Mouse (Mus musculus) gastrocnemius, adult 2 months (tissue): ENCODE results near the gene Zfp931. TPM values are rescaled to one million over a fixed set of nuclear protein-coding genes. Genes with fewer than 3 reads are reported as not detected.
"Not testable (repeated sequence)": the region's sequence is repeated elsewhere in the genome, so short reads cannot be mapped to it uniquely, and the experiment has no call there.

ENCODE experiments used
- DNase-seq: peaks from one replicate; pipeline ENCODE4 v3.0.0; 2022
- H3K27ac ChIP-seq: fragments of 200-600 bp; 2 replicates; pipeline ENCODE4 v1.8.1; 2022; ENCODE audit warnings: mild to moderate bottlenecking
- H3K4me3 ChIP-seq: fragments of 200-600 bp; 2 replicates; pipeline ENCODE4 v1.8.1; 2022; ENCODE audit warnings: mild to moderate bottlenecking, moderate library complexity
- CTCF ChIP-seq: fragments of 200-600 bp; IDR thresholded peaks from 2 replicates; pipeline ENCODE4 v1.8.1; 2022; ENCODE audit warnings: antibody characterized with exemption, mild to moderate bottlenecking, moderate library complexity
- intact Hi-C: fragments of 180-260 bp; cut with DNase I; formaldehyde crosslinking; loops from one replicate; pipeline ENCODE4 v1.15.1; 2025
- long read RNA-seq, 2 experiments: library from polyadenylated mRNA; stranded (forward); transcript quantifications; one replicate each; pipeline ENCODE4 v2.0.0; 2021
- total RNA-seq, 2 experiments: library from RNA; stranded (reverse); gene quantifications; 2 replicates each; pipeline ENCODE4 v1.2.3; 2021

Gene Zfp931
- 10 to 100 TPM in 1 of 2 experiments, 1 to 10 TPM in 1; 9.5 to 13.9 TPM for total RNA-seq
- long read RNA-seq, experiment 1, transcript Zfp931-201 (3 exons, 1,372 nt): major isoform, 8 of 9 reads
- long read RNA-seq, experiment 1, partial matches to known transcripts: 0 of 9 reads
- long read RNA-seq, experiment 1, other reads (novel, unspliced or antisense): 1 of 9 reads
- long read RNA-seq, experiment 2, transcript Zfp931-201 (3 exons, 1,372 nt): major isoform, 5 of 8 reads
- long read RNA-seq, experiment 2, partial matches to known transcripts: 0 of 8 reads
- long read RNA-seq, experiment 2, other reads (novel, unspliced or antisense): 2 of 8 reads

DNA sequence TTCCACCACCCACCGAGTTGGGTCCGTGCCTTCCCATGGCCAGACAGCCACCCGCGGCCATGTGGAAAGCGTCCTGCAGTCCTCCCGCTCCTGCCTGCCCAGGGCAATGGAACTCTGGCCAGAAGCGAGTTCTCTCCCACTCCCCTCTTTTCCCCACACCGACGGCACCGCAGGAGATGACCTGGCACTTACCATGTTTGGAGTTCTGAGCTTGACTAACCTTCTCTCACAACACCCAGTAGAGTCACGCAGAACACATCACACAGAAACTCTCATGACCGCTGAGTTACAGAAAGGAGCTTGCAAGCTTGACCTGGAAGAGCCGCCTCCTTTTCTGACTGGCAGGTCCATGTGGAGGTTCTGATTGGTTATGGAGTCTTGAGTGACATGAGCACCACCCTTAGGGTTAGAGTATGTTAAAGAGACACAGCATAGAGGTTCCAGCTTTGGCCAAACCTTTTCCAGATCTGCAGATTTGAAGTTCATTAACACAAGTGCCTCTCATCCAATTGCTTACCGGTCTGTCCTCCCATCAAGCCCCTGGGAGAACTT, at the start of gene Zfp931:
Gene Zfp931 (minus strand): TSS at position 311 of the 552 bp plus-strand sequence.
- intact Hi-C loops: not testable (repeated sequence)

DNA sequence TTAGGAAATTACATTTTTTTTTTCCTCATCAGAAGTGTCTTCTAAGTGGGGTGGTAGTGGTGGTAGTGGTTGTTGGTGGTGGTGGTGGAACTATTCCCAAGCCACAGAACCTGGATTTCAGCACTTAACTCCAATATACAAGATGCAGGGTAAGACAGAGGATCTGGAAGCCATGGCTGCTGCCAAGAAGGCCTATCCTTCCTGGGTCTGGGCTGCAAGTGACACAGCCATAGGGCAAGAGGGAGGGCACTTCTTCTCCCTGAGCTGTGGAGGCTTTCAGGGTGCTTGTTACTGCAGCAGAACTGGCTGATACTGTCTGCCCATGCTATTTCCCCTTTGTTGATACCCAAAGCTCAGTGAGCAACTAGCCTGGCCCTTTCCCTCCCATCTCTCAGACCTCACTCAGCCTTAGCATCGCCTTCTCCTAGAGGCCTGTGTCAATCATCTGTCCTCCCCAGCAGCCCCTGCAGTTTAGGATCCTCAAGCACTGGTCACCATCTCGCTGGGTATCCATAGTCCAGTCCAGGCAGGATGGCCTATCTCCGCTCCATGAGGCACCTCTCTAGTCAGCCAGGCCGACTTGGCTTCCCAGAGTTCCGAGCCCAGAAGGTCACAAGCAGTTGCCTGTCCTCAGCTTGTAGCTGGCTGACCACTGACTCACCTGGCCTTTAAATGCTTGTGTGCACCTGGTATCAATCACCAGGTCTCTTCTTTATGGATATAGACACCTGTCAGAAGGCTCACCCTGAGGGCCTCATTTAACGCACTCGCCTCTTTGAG, 48.0 kb upstream of the Zfp931 start:
- H3K27ac ChIP-seq: no peak overlapping the region
- no peak overlapping the region for H3K4me3 ChIP-seq
- TF ChIP-seq CTCF: no peak
- DNase-seq: no peak
- intact Hi-C loops: no loop called here

More for the DNA sequence above, at the start of gene Zfp931:
- Histone ChIP-seq H3K27ac (peak within 1 kb of the TSS; percentile 78), H3K4me3 (peak within 1 kb of the TSS; percentile 80)
- not testable (repeated sequence) for DNase-seq

DNA sequence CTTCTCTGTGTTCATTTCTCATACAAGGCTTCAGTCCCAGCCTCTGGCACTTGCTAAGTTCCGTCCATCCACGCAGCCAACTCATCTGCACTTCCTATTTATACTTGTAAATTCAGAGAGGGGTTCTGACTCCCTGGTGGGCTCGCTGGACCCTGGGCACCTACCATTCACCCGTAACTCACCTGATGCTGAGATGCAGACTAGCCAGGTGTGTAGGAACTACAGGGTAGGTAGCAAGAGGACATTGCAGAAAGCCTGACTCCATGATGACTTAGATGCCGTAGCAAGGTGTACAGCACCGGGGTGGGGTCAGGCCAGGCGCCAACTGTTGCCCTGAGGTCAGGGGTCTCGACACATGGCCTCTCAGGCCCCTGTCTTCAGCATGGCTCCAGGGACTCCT, 47.2 kb upstream of the Zfp931 start:
- H3K27ac ChIP-seq: no peak overlapping the region
- DNase-seq: no peak
- TF ChIP-seq CTCF: no peak
- intact Hi-C loops: no loop called here
- H3K4me3 ChIP-seq: no peak overlapping the region

- Histone ChIP-seq H3K27ac (no peak overlapping the region), H3K4me3 (no peak overlapping the region)
- TF ChIP-seq CTCF: no peak
- no peak for DNase-seq
- intact Hi-C loops: no loop called here
Measured at GRCm38 (mm10) chr2:178123466-178123865, 45.2 kb upstream of the Zfp931 start.

- intact Hi-C loops: no loop called here
- Histone ChIP-seq H3K27ac (no peak overlapping the region), H3K4me3 (no peak overlapping the region)
- DNase-seq: no peak
- no peak for TF ChIP-seq CTCF
Measured at GRCm38 (mm10) chr2:178121946-178122665, 43.8 kb upstream of the Zfp931 start.

DNA sequence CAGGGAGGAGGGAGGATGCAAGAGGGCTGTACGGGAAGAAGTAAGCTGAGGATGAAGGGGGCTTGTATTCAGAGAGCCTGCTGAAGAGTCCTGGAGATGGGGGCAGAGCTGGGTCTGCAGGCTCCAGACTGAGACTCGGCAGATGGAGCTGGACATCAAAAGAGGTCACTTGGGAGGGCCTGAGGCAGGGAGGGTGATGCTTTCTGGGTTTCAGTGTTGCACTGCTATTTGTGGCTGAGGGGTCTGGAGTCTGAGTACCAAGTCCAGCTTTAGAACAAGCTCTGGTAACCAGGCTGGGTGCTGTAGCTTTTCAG, 43.1 kb upstream of the Zfp931 start:
- intact Hi-C loops: no loop called here
- no peak for DNase-seq
- TF ChIP-seq CTCF: no peak
- Histone ChIP-seq H3K27ac (no peak overlapping the region), H3K4me3 (no peak overlapping the region)

- TF ChIP-seq CTCF: no peak
- no peak for DNase-seq
- intact Hi-C loops: no loop called here
- Histone ChIP-seq H3K27ac (no peak overlapping the region), H3K4me3 (no peak overlapping the region)
Measured at GRCm38 (mm10) chr2:178120651-178121374, 42.5 kb upstream of the Zfp931 start.

DNA sequence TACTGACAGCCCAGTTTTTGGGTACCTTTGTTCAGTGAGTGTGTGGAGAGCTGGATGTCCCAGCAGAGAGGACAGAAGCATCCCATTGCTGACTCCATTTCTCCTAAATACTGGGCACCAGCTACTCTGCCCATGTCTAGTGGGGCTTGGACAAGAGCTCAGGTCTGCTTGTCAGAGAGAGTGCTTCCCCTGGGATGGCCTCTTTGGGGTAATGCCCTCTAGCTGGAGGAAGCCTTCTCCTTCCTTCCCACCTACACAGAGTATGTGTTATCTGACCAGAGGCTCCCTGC, 42.0 kb upstream of the Zfp931 start:
- no peak for DNase-seq
- Histone ChIP-seq H3K27ac (no peak overlapping the region), H3K4me3 (no peak overlapping the region)
- TF ChIP-seq CTCF: no peak
- intact Hi-C loops: no loop called here

- Histone ChIP-seq H3K4me3 (no peak overlapping the region), H3K27ac (no peak overlapping the region)
- no peak for TF ChIP-seq CTCF
- intact Hi-C loops: no loop called here
- no peak for DNase-seq
Measured at GRCm38 (mm10) chr2:178119561-178120355, 41.5 kb upstream of the Zfp931 start.

DNA sequence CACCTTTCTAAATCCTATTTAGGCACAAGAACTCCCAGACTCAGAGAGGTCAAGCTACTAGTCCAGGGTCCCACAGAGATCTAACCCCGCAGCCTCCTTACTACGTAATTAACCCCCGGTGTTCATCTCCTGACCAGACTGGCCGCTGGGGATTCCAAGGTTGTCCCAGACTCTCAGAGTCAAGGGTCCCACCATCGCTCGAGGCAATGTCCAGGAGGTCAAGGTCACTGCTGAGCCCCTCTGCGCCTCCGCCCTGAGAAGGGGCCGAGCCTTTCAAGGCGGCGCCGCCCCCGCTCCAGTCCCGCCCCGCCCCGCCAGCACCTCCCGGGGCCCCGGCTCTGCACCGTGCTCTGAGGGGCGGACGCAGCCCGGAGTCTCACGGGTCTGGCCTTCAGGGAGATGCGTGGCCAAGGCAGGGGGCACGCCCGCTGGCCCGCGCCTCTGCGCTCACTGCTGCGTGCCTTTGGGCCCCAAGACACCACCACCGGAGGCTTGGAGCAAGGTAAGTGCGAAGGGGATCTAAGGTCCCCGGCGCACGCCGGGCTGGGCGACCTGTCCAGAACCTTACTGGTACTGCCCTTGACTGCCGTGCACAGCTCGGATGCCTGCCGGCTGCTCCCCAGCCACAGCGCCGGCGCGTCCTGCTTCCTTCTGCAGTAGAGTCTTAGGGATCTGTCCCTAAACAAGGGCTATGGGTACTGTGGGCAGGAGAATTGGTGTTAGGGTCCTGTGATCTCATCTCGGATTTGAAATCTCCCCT, 40.7 kb upstream of the Zfp931 start, which contains the start of gene Phactr3:
Gene Phactr3 (plus strand): TSS at position 175 of the 760 bp plus-strand sequence.
- intact Hi-C loops: no loop called here
- peak within 1 kb of the TSS; percentile 60 for H3K4me3 ChIP-seq

DNA sequence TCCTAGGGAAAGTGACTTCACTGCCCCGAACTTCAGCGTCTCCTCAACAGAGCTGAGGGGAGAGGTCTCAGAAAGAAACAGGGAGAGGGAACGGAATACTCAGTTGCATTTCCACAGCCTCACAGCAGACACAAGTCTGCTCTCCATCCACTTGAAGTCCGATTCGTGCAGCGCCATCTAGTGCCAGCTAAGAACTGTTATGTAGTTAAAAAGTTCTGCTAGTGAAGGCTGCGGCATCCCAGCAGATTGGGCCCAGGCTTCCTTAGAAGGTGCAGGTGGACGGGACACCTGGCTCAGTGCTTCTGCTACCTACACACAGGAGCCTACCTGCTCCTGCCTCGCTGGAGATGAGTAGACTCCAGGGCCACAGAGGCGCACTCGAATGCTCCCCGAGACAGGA, 39.7 kb upstream of the Zfp931 start:
- peak; percentile 62 for TF ChIP-seq CTCF
- Histone ChIP-seq H3K27ac (no peak overlapping the region), H3K4me3 (no peak overlapping the region)
- intact Hi-C loops: no loop called here
- peak; percentile 51 for DNase-seq

More for the DNA sequence above, 40.7 kb upstream of the Zfp931 start, which contains the start of gene Phactr3:
- no peak for DNase-seq
- TF ChIP-seq CTCF: no peak
- no peak within 1 kb of the TSS for H3K27ac ChIP-seq
